Mouse (Mus musculus) heart, postnatal 0 days (tissue): ENCODE results near the gene Krt18.

Source experiments
- CTCF ChIP-seq: IDR thresholded peaks from 2 replicates; pipeline ENCODE4 v1.5.1; 2016; ENCODE audit warnings: antibody characterized with exemption, control low read depth, low read depth
- EP300 ChIP-seq: IDR thresholded peaks from 2 replicates; pipeline ENCODE4 v1.6.1; 2016; ENCODE audit warnings: antibody characterized with exemption, low read depth

- TF ChIP-seq CTCF (no peak), EP300 (no peak)
Observed at GRCm38 (mm10) chr15:102002646-102003488, 25.1 kb upstream of the Krt18 start.
